Mouse (Mus musculus) lung, postnatal 36 days (tissue): ENCODE measurements around the gene Pbx1.

Source experiments
- DNase-seq: peaks from one replicate; pipeline ENCODE4 v3.0.0; 2022; ENCODE audit warnings: mixed read lengths

Gene Pbx1

GRCm38 (mm10) chr1:168295782-168296181, 136.3 kb downstream of the Pbx1 start:
- no peak for DNase-seq

GRCm38 (mm10) chr1:168293673-168294072, 138.4 kb downstream of the Pbx1 start:
- no peak for DNase-seq

- DNase-seq: no peak
These were observed 140.0 kb downstream of the Pbx1 start for GRCm38 (mm10) chr1:168292106-168292505.

GRCm38 (mm10) chr1:168291643-168292040, 140.4 kb downstream of the Pbx1 start:
- DNase-seq: no peak

- DNase-seq: peak; percentile 85
These were observed 140.9 kb downstream of the Pbx1 start for GRCm38 (mm10) chr1:168291001-168291642.

GRCm38 (mm10) chr1:168290236-168290985, 141.7 kb downstream of the Pbx1 start:
- no peak for DNase-seq

- no peak for DNase-seq
These were observed 143.1 kb downstream of the Pbx1 start for GRCm38 (mm10) chr1:168288891-168289545.

GRCm38 (mm10) chr1:168287843-168288591, 144.1 kb downstream of the Pbx1 start:
- DNase-seq: peak; percentile 87

GRCm38 (mm10) chr1:168286862-168287650, 145.0 kb downstream of the Pbx1 start:
- DNase-seq: no peak

GRCm38 (mm10) chr1:168284566-168285141, 147.4 kb downstream of the Pbx1 start:
- DNase-seq: no peak

GRCm38 (mm10) chr1:168283841-168284565, 148.1 kb downstream of the Pbx1 start:
- DNase-seq: no peak

GRCm38 (mm10) chr1:168283421-168283820, 148.6 kb downstream of the Pbx1 start:
- no peak for DNase-seq

- DNase-seq: no peak
These were observed 156.4 kb downstream of the Pbx1 start for GRCm38 (mm10) chr1:168275678-168276077.

- DNase-seq: no peak
These were observed 157.8 kb downstream of the Pbx1 start for GRCm38 (mm10) chr1:168274296-168274695.

- DNase-seq: no peak
These were observed 160.0 kb downstream of the Pbx1 start for GRCm38 (mm10) chr1:168272091-168272490.

- DNase-seq: no peak
These were observed 160.9 kb downstream of the Pbx1 start for GRCm38 (mm10) chr1:168271207-168271606.

GRCm38 (mm10) chr1:168268751-168269623, 163.1 kb downstream of the Pbx1 start:
- peak; percentile 53 for DNase-seq

- DNase-seq: no peak
These were observed 163.8 kb downstream of the Pbx1 start for GRCm38 (mm10) chr1:168268224-168268623.

- DNase-seq: peak; percentile 42
These were observed 166.3 kb downstream of the Pbx1 start for GRCm38 (mm10) chr1:168265594-168266390.
